ENCODE assay signal across 8 mouse cellular contexts in genomic region chr19:17136677-17137460, GRCm38 (mm10).
DNase-seq lines count a peak whose midpoint lies in the region; ATAC-seq lines count a peak whose summit lies in the region.

No protein-coding gene starts in this region.

- peak; percentile 63; the same call in 1 of the 2 replicates for ATAC-seq in heart, embryonic 12.5 days (ENCODE audit: insufficient number of reproducible peaks, low FRiP score)
- no peak for ATAC-seq in liver, embryonic 12.5 days

- H3K9ac ChIP-seq in heart, embryonic 12.5 days, result peak overlapping the region; percentile 67
- H3K9ac ChIP-seq in liver, embryonic 12.5 days, result peak overlapping the region; percentile 39; the same call in 1 of the 2 replicates

- H3K27ac ChIP-seq in heart, embryonic 12.5 days (ENCODE audit: poor library complexity, severe bottlenecking), result no peak overlapping the region
- no peak overlapping the region for H3K27ac ChIP-seq in liver, embryonic 12.5 days

- no peaks in the 10 kb centered on the region for H3K36me3 ChIP-seq in heart, embryonic 12.5 days
- no peaks in the 10 kb centered on the region for H3K36me3 ChIP-seq in liver, embryonic 12.5 days

- H3K4me2 ChIP-seq in heart, embryonic 12.5 days, result peak overlapping the region; percentile 81
- H3K4me2 ChIP-seq in liver, embryonic 12.5 days, result peak overlapping the region; percentile 78

- H3K9me3 ChIP-seq in heart, embryonic 12.5 days (replicated peaks), result no peaks in the 10 kb centered on the region
- H3K9me3 ChIP-seq in liver, embryonic 12.5 days (replicated peaks), result no peaks in the 10 kb centered on the region

- peaks cover 14% of the 10 kb centered on the region; the same call in 1 of the 2 replicates for H3K27me3 ChIP-seq in heart, embryonic 12.5 days (replicated peaks)
- peaks cover 31% of the 10 kb centered on the region for H3K27me3 ChIP-seq in liver, embryonic 12.5 days (replicated peaks)

- peak; percentile 91 for DNase-seq in heart, adult 11 months
- DNase-seq in heart, adult 8-10 months (ENCODE audit: low spot score), result no peak
- peak; percentile 27 to 37 for DNase-seq in cerebellum, postnatal 4 days (ENCODE audit: low spot score in 2 of 2)
- peak; percentile 39 for DNase-seq in kidney, postnatal 10 days
- peak; percentile 44 for DNase-seq in retina, postnatal 7 days (ENCODE audit: low read depth, low spot score)
- no peak for DNase-seq in thymus, postnatal 4 days

- H3K4me3 ChIP-seq in heart, embryonic 12.5 days, result peak overlapping the region; percentile 50
- H3K4me3 ChIP-seq in liver, embryonic 12.5 days, result peak overlapping the region; percentile 56

- 0 out of 2 replicates have a peak, but pooled peaks cover 4% of the 10 kb centered on the region for H3K4me1 ChIP-seq in heart, embryonic 12.5 days (replicated peaks)
- H3K4me1 ChIP-seq in liver, embryonic 12.5 days, result peaks cover 32% of the 10 kb centered on the region

- WGBS in heart, embryonic 12.5 days, result 10% methylated on average over 21 of the region's 21 CpGs
- WGBS in liver, embryonic 12.5 days (ENCODE audit: insufficient replicate concordance), result 10% methylated on average over 21 of the region's 21 CpGs

Comparison
In these comparisons a context has a peak if more than half of its experiments do, and no peak if none do; other contexts are left out.
1. DNase-seq: peak in heart, adult 11 months (single experiment), cerebellum, postnatal 4 days (2 of 2), kidney, postnatal 10 days (single experiment) and retina, postnatal 7 days (single experiment); none in heart, adult 8-10 months (single experiment) and thymus, postnatal 4 days (single experiment).